Mouse (Mus musculus) brain, embryonic 14.5 days (tissue): ENCODE results near the gene Slc22a1. TPM values are rescaled to one million over a fixed set of nuclear protein-coding genes. Genes with fewer than 3 reads are reported as not detected.

Source experiments
- DNase-seq: peaks from one replicate; pipeline ENCODE4 v3.0.0-alpha.2; 2011; ENCODE audit warnings: low read depth
- CTCF ChIP-seq: fragments of 200-500 bp; IDR thresholded peaks from 2 replicates; pipeline ENCODE4 v1.5.1; 2012; ENCODE audit warnings: inconsistent platforms, mild to moderate bottlenecking, moderate library complexity, borderline replicate concordance; ENCODE audit not compliant: insufficient read depth, insufficient read length; ENCODE audit errors: extremely low read depth
- POLR2A ChIP-seq: fragments of 200-500 bp; IDR thresholded peaks from 2 replicates; pipeline ENCODE4 v1.6.1; 2012; ENCODE audit warnings: mild to moderate bottlenecking, inconsistent platforms, borderline replicate concordance; ENCODE audit not compliant: poor library complexity, insufficient read depth, insufficient read length, severe bottlenecking; ENCODE audit errors: extremely low read depth
- polyA plus RNA-seq: library from polyadenylated mRNA; depleted of rRNA; stranded (reverse); fragments of >200 nt; gene quantifications from 2 replicates; pipeline ENCODE4 v1.2.3, GENCODE M21; 2012

The Slc22a1 gene
- polyA plus RNA-seq, 1 experiment, result not detected

DNA sequence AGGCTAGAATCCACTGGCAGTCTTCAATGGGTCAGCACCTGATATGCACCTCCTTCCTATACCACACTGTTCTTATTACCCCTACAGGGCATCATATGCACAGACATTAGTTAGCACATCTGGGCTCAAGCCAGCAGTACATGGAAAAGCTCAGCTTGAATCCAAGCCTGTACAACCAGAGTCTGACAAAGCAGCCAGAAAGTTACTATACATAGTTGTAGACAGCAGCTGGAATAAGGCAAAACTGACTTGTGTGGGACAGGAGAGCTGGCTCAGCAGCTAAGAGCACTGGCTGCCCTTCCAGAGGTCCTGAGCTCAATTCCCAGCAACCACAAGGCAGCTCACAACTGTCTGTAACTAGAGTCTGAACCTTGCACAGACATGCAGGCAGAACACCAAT, 36.6 kb upstream of the Slc22a1 start:
- TF ChIP-seq CTCF (no peak), POLR2A (no peak)
- DNase-seq, result no peak

DNA sequence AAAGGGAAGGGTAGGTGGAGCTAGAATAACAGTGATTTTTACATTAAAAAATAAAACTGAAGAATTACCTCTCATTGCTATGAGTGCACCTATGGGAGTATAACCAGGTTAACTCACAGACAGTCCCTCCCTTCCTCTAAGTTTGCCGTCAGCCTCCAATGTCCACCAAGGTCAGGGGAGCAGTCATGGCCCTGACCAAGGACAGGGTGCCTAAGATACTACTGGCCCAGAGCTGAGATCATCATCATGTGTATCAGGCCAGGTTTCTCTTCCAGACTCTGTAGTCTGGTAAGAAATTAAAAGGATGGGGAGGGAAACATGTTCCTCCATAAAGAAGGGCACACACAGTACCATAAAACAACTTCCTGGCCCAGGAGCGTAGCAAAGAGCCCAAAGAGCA, 35.3 kb upstream of the Slc22a1 start:
- TF ChIP-seq POLR2A, result no peak
- no peak for TF ChIP-seq CTCF
- DNase-seq, result no peak

DNA sequence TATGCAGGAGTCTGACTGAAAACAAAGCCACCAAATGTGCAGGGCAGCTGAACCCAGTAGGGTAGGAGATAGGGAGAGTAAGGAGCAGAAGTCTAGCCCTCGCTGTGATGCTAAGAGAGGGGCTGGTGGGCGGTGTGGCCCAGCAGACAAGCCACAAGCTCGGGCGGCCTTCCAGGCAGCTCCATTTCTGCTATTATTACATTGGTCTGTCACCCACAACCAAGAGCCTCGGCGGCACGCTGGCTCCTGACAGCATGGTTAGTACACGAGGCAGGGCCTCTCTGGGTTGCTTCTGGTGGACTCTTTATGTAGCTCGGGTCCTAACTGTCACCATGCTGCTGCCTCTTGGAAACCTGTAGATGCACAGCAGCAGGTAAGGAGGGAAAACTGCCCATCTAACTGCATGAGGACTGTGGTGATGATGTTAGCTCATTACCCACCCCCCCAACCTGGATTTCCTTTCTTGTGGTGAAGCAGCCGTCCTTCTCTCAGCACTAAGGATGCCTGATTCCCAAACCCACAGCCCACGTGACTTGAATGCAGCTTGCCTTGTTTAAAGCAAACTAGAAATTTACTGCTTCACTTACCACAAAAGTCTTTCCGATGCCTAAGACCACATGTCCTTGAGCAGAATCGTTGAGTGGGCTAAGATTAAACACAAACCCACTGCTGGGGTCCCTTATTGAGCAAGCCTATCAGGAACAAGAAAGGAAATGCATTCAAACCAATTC, 34.6 kb upstream of the Slc22a1 start:
- TF ChIP-seq POLR2A (no peak), CTCF (no peak)
- peak; percentile 17 for DNase-seq

DNA sequence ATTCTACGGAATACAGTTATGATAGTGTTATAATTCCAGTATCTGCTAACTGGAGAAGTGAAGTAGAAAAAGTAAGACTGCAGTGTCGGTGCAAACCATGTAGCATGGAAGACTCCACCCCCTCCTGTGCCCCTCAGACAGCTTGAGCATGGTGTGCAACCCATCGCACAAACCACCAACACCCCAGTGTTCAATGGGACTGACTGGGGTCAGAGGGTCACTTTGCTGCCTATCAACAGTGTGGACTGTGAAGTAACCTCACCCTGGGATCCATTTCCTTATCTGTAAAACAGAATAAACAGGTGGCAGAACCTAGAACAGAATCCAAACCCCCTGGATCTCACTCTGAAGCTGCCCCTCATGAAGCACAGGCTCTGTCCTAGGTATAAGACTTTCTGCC, 32.8 kb upstream of the Slc22a1 start:
- no peak for DNase-seq
- TF ChIP-seq CTCF (no peak), POLR2A (no peak)

DNA sequence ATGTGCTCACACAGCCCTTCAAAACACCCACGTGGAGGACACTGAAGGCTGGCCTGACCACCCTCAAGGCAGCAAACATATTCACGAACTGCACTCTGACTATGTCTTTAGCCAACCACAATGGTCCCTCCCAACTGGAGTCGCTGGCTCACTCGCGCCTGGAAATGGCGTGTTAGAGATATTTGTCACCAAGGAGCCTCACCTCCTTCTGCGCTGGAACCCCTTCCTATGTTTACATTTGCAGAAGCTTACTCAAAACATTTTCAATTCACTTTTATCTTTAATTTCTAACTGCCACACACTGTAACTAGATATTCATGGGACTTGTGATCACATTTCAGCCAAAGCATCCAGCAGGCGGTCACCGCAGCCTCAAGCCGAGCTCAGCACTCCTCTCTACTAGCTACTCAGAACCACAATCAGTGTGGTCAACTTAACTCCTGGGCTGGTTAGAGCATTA, 31.0 kb upstream of the Slc22a1 start:
- TF ChIP-seq CTCF, result no peak
- TF ChIP-seq POLR2A, result no peak
- DNase-seq, result no peak

DNA sequence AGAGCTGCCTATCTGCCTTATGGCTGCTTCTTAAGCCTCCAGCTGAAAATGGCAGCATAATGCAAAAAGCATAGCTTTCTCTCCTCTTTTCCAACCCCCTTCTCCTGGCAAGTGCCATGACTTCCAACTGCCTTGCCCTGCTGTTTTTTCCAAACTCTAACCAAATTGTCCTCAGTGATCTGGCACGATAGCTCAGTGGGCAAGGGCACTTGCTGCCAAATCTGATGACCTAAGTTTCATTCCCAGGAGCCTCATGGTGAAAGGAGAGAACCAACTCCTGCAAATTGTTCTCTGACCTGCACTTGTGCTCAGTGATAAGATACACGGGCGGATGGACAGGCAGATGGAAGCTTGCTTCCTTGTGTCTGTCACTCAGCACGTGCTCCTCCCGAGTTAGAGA, 27.3 kb upstream of the Slc22a1 start:
- no peak for TF ChIP-seq CTCF

DNA sequence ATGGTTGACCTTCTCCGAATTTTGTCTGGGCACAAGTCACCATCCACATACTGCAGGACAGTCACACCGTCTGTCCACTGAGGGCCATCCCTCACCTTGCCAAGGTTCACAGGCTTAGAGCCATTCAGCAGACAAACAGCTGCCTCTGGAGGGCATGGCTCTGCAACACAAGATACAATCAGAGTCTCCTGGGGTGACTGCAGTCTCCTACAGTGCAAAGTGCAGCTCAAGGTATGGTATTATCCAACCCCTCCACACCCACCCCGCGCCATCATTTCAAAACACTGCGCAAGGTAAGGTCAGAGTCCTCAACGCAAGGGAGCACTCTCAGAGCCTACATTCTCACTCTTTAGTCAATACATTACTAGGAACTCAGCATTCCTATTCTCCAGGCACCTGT, 24.7 kb upstream of the Slc22a1 start:
- no peak for DNase-seq
- TF ChIP-seq POLR2A, result no peak
- TF ChIP-seq CTCF, result no peak

More for the DNA sequence above, 27.3 kb upstream of the Slc22a1 start:
- no peak for DNase-seq

DNA sequence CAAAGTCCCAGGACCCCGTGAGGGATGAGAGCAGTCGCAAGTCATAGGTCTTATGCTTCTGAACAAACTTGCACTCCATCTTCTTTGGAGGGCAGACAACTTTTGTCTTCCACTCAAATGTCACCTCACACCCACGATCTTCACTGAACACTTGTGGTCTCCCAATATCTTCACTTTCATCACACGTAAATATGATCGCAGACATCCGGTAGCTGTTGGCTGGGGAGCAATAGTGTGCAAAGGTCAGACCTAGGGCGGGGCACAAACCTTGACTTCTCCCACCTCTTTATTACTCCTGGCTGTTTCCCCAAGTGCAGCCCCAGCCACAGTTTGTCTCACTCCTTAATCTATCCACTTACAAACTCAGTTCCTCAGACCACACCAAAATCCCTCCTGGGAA, 16.3 kb upstream of the Slc22a1 start:
- TF ChIP-seq CTCF, result no peak
- no peak for TF ChIP-seq POLR2A
- DNase-seq, result no peak

DNA sequence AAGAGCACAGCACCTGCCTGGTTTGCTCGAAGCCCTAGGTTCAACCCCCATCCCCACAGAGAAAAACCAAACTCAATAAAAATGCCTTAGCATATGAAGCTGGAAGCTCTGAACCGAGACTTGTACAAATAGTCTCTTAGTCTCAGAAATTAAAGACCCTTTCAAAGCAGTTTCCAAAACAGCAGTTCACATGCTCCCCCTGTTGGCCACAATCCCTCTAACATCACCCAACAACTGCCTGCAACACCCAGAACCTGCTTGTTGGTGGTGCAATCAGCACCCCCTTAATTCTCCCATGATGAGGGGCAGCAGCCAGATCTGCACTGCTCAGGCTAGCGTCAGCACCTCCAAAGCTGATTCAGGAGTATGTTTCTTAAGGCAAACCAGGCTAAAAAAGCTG, 13.9 kb upstream of the Slc22a1 start:
- peak; percentile 55 for DNase-seq
- no peak for TF ChIP-seq POLR2A
- peak; percentile 52; the same call in 1 of the 2 replicates for TF ChIP-seq CTCF

DNA sequence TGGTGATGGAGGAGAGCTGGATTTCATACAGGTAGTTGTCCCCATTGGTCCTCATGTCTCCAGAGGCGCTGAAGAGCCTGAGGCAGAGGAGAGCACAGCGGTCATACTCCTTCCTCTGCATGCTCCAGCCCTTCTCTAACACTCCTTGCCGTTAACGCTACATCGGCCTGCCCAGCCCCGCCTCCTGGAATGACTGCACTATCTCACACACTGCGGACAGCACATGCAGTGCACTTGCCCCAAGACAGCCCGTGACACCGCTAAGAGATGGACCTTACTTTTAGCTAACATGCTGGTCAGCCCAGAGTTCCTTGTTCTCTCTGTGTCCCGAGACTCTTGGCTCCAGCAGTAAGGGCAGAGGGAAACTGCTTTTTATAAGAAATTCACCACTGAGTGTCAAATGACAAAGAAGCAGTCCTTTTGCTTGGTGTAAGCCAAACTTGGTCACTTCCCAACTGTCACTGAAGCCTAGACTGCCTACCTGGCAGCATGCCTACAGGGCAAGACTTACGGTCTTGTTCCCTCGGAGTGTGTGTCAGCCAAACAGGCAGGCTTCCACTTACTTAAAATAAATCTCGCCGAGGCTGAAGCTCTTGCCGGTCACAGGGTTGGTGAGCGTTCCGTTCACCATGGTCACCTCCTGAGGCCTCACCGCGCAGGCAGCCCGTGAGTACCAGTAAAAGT, 12.9 kb upstream of the Slc22a1 start:
- TF ChIP-seq CTCF, result no peak
- peak; percentile 16 for DNase-seq

DNA sequence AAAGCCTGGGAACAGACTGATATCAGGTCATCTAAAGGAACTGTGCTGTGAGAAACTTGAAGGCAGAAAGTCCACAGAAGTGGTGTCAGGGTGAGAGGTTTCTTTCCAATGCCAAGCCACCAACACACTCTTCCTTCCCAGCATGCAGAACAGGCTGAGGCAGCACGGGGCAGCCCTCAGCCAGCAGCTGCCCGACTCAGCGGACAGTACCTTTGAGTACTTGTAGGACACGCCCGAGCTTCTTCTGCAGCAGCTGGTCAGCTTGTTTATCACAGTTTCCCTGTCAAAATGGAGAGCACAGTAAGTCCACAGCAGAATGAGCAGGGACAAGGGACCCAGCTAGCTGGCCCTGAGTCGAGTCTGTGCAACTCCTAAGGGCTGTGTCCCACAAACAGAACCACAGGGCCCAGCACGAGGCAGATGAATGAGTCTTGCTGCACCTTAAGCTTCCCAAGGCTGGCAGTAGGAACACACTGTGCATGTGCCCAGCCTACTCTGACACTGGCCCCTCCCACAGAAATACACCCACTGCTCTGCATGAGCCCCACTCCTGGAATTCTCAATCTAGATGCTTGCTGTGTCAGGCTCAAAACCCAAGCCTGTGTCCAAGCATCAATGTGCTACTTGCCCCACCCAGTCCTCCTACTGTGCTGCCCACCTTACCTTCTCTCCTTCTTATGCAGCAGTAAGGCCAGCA, 9.4 kb upstream of the Slc22a1 start:
- TF ChIP-seq POLR2A, result no peak
- TF ChIP-seq CTCF, result no peak
- DNase-seq, result no peak
